Mouse (Mus musculus) ES-E14 (cell line): ENCODE measurements at regions not wholly inside any gene's neighbourhood (a gene's known extent, or its start where the extent isn't known, plus 50 kb on each side); places are given as distances from the start of the nearest gene placed in this dataset.

Experiments
- HCFC1 ChIP-seq: IDR thresholded peaks from 2 replicates; pipeline ENCODE4 v1.6.1; 2012; ENCODE audit warnings: low read length, inconsistent platforms, borderline replicate concordance; ENCODE audit not compliant: insufficient read depth
- MAFK ChIP-seq: IDR thresholded peaks from 2 replicates; pipeline ENCODE4 v1.6.1; 2014; ENCODE audit warnings: mild to moderate bottlenecking, low read depth, low read length, inconsistent platforms; ENCODE audit not compliant: insufficient read depth
- ZC3H11A ChIP-seq: IDR thresholded peaks from 2 replicates; pipeline ENCODE4 v1.6.1; 2012; ENCODE audit warnings: low read depth, mild to moderate bottlenecking, inconsistent platforms, low read length, borderline replicate concordance
- ZNF384 ChIP-seq: IDR thresholded peaks from 2 replicates; pipeline ENCODE4 v1.6.1; 2012; ENCODE audit warnings: low read depth, low read length, inconsistent platforms

GRCm38 (mm10) chr14:59045235-59045634 lies 97.5 kb downstream of the 1700129C05Rik start:
- TF ChIP-seq ZNF384 (no peak), ZC3H11A (no peak), MAFK (no peak), HCFC1 (no peak)
